Mouse (Mus musculus) mammary gland, adult 2 months (tissue): ENCODE results near the gene Tmem132a. TPM values are rescaled to one million over a fixed set of nuclear protein-coding genes. Genes with fewer than 3 reads are reported as not detected.

ENCODE experiments used
- polyA plus RNA-seq: library from polyadenylated mRNA; depleted of rRNA; stranded (reverse); fragments of >200 nt; gene quantifications from 2 replicates; pipeline ENCODE4 v1.2.3, GENCODE M21; 2012; ENCODE audit warnings: low replicate concordance; rRNA removed

The Tmem132a gene
- polyA plus RNA-seq = 21.3 and 34.9 TPM in 2 replicates

DNA sequence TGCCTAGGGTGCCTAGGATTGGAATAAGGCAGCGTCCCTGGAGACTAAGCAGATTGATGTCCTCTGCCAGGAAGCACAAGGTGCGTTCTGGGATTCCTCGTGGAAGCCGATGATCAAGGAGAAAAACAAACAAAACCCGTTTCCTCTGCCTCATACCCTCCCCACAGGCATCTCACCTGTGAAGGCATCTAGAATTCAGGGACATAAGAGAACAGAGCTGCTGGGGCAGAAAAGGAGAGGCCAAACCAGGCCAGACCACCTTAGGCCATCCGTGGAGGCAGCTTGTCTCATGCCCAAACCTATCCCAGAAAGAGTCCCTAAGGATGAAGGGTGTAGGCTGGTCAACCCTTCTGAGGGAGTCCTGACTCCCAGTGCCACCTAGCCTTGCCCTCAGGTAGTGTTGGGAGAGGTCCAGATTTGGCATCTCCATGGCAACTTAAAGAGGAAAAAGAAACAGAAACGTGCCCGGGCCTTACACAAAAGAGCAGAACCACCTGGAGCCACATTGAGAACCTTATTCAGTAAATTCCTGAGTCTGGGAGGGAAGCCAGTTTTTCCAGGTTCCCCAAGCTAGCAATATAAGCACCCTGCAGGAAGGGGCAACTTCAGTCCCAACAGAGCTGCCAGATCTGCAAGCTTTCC, at the start of gene Tmem132a:
Tmem132a (minus strand) TSS at position 55 of the 642 bp plus-strand sequence.

GRCm38 (mm10) chr19:10895016-10895528, 25.3 kb upstream of the Tmem132a start, which contains the start of gene Prpf19:
Prpf19 (plus strand) TSS chr19:10895231.

DNA sequence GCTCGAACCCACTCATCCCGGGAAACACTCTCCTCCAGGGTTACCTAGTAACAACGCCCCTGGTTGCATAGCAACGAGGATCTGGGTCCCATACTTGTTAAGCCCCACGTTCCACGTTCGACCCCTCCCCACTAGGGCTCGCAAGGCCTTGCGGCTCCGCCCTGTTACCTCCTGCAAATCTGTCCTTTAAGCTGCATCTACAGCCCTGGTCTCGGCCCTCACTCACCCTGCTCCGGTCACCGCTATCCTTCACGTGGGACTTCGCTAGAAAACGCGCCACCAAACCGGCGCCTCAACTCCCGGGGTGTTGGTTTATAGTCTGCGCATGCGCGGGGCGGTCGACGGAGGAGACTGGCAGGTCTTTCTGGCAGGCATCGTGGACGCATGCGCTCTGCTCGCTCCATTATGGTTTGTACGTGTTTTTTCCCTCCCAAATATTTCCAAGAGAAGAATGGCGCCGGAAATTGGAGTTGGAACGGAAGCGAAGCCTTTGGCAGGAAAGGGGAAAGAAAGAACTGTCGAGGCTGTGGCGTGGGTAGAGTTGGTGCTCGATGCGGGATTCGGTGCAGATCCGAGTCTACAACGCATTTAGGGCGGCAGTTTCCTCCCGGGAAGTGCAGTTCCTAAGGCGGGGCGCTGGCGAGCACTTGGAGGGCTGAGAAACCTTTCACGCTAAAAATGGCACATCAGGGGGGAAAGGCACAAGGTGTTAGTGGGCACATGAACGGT, 11.8 kb upstream of the Tmem132a start, which contains the start of gene Tmem109:
Tmem109 (minus strand) TSS at position 576 of the 729 bp plus-strand sequence.

DNA sequence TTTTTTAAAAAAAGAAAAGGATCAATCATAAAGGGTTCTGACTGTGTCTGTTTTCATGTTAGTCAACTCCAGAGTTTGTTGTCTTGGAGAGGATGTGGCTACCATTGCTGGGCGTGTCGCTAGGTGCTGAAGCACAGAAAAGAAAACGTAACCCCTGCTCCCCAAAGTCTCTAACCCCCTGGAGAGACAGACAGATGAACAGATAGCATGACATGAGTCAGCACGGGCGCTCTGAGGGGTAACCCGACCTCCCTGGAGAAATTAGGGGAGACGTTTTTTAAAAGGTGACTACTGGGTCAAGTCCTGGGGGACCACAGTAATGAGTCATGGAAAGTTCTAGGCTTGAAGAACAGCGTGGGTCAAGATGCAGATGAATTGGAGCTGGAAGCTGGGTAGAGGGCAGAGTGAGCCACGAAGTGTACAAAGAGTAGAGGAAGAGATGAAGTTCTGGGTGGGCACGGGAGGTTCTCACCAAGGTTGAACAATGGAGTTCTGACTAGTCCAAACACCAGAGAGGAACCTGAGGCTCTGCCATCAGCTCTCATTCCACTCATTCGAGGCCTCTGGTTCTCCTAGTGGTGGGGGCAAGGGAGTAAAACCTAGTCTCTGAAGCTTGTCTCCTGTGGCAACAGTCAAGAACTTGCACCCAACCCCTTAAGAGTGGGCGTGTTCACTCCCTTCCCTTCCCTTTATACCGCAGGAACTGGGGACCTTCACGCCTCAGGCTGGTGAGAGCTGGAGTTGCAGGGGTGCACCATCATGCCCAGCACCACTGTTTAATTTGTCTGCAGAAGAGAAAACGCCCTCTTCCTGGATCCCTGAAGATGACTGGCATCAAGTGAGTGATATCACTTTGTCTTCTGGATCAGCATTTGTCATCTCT, 30.5 kb downstream of the Tmem132a start, which contains the start of gene Slc15a3:
Slc15a3 (plus strand) TSS at position 718 of the 883 bp plus-strand sequence.

GRCm38 (mm10) chr19:10829436-10830175, 40.1 kb downstream of the Tmem132a start, which contains the start of gene Cd6:
Cd6 (minus strand) TSS chr19:10830058.

Other genes starting within 250 kb of the Tmem132a start
- gene Vwce, start 235.7 kb downstream of the Tmem132a start, polyA plus RNA-seq = 0.14 and 0.24 TPM in 2 replicates
- not detected in 2 replicates for gene Pga5, start 191.9 kb downstream of the Tmem132a start, polyA plus RNA-seq
- 32.3 and 38.6 TPM in 2 replicates for gene Vps37c, start 181.2 kb downstream of the Tmem132a start, polyA plus RNA-seq
- gene Cd5, start 130.9 kb downstream of the Tmem132a start, polyA plus RNA-seq = 23.5 and 40.4 TPM in 2 replicates
- gene Cd6, start 39.9 kb downstream of the Tmem132a start, polyA plus RNA-seq = 28.7 and 46.6 TPM in 2 replicates
- 15.3 and 24.6 TPM in 2 replicates for gene Slc15a3, start 30.2 kb downstream of the Tmem132a start, polyA plus RNA-seq
- gene Tmem109, start 12.1 kb upstream of the Tmem132a start, polyA plus RNA-seq = 153 and 263 TPM in 2 replicates
- 222 and 340 TPM in 2 replicates for gene Prpf19, start 25.3 kb upstream of the Tmem132a start, polyA plus RNA-seq
- gene Zp1, start 50.7 kb upstream of the Tmem132a start, polyA plus RNA-seq = 0.10 and 0.12 TPM in 2 replicates
- 1.4 and 4.2 TPM in 2 replicates for gene Ptgdr2, start 67.2 kb upstream of the Tmem132a start, polyA plus RNA-seq
- 7.2 and 9.0 TPM in 2 replicates for gene Ccdc86, start 79.3 kb upstream of the Tmem132a start, polyA plus RNA-seq
- not detected in 2 replicates for gene Ms4a10, start 104.7 kb upstream of the Tmem132a start, polyA plus RNA-seq
- gene Ms4a15, start 123.3 kb upstream of the Tmem132a start, polyA plus RNA-seq = 0.36 TPM in 1 of 2 replicates, not detected in the other
- gene Ms4a18, start 148.1 kb upstream of the Tmem132a start, polyA plus RNA-seq = not detected in 2 replicates
- 6.6 and 18.8 TPM in 2 replicates for gene Ms4a8a, start 211.2 kb upstream of the Tmem132a start, polyA plus RNA-seq